Mouse (Mus musculus): ENCODE measurements around the gene Fam57b. TPM values are rescaled to one million over a fixed set of nuclear protein-coding genes. Genes with fewer than 3 reads are reported as not detected.
"Not testable (repeated sequence)": the region's sequence is repeated elsewhere in the genome, so short reads cannot be mapped to it uniquely, and the experiment has no call there.

Fam57b gene
- polyA plus RNA-seq, 1 experiment from 2014 or later: 0.74 TPM

DNA sequence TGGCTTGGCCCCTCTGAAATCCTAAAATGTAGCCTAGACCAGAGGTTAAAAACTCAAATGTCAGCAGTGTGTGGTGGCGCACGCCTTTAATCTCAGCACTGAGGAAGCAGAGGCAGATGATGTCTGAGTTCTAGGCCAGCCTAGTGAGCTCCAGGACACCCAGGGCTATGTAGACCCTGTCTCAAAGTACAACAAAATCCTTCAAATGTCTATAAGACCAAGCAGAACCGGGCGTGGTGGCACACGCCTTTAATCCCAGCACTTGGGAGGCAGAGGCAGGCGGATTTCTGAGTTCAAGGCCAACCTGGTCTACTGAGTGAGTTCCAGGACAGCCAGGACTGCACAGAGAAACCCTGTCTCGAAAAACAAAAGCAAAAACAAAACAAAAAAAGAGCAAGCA is 18.4 kb upstream of the Fam57b start:
- not testable (repeated sequence) for H3K9ac ChIP-seq; H3K27me3 ChIP-seq (replicated peaks); H3K9me3 ChIP-seq; H3K4me2 ChIP-seq; H3K36me3 ChIP-seq; H3K4me3 ChIP-seq (replicated peaks); ATAC-seq (ENCODE audit: insufficient read depth, low FRiP score, low read depth); H3K27ac ChIP-seq
- peaks cover 47% of the 10 kb centered on the region for H3K4me1 ChIP-seq
- WGBS: 86% methylated on average over 7 of the region's 7 CpGs

DNA sequence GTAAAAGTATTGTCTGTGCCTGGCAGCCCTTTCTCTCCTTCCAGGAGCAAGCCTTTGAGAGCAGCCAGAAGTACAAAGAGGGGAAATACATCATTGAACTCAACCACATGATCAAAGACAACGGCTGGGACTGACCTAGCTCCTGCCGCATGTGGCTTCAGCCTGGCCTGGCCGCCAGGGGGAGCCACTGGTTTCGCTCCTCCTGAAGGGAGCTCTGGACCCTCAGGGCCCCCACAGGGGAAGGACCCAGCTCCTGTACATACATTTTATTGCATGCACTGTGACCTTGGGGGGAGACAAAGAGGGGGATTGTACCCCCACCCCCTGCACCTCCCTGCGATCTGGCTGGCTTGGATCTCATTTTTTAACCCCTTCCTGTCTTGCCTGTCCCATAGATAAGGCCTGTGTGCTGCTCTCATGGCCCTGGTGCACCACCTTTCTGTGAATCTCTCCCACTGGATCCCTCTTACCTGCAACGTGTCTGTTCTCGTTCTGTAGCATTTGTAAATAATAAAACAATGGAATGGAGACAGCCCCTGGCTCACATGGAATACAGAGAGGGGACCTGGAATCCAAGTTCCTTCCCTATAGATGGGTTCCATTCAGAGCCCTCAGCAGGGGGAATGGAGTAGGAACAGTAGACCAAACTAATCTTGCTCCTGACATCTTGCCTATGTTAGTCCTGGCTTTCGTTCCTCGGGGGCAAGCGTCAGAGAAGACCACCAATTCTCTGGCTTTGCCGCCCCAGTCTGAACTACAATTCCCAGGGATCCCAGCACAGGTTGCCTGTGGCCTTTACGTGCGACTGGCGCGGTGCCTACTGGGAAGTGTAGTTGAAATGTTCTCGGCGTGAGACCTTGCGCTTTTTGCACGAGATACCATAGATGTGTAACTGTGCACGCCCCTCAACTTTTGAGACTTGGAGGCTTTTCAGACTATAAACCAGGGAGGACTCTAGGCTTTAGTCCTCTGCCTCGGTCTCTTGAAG is 17.2 kb upstream of the Fam57b start:
- under 1% methylated on average over 21 of the region's 21 CpGs for WGBS
- Histone ChIP-seq H3K4me1 (peaks cover 43% of the 10 kb centered on the region), H3K36me3 (peaks cover 10% of the 10 kb centered on the region; the same call in 1 of the 2 replicates), H3K9ac (peak overlapping the region; percentile 24), H3K9me3 (no peaks in the 10 kb centered on the region), H3K4me3 (replicated peaks) (peak overlapping the region; percentile 46), H3K4me2 (peak overlapping the region; percentile 89), H3K27ac (peak overlapping the region; percentile 60), H3K27me3 (replicated peaks) (no peaks in the 10 kb centered on the region)
- peak; percentile 57 for ATAC-seq (ENCODE audit: insufficient read depth, low FRiP score, low read depth)

DNA sequence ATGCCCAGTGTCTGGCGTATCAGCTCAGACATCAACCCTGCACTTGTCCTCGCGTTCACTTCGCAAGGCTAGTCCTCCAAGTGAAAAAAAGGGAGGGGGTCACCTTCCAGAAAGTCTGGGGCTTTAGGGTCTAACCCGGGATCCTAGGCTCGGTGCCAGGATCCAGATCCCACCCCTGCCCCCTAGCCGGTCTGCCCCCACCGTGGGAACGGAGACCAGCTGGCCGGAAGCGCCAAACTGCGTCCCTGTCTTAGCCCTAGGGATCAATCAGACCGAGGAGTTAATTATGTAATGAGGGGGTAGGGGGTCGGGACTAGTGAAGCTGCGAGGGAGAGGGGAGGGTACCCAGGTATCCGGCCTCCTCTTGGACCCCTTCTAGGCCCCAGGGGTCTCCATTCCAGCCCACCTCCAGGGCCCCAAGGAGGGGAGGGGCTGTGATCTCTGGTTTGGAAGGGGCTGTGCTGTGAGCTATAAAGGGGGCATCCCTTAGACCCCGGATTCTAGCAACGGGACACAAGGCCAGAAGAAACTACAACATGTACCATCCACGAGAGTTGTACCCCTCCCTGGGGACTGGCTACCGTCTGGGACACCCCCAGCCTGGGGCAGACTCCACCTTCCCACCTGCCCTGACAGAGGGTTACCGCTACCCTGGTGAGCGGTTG is 16.4 kb upstream of the Fam57b start, which contains the start of gene Tbx6:
Gene Tbx6, plus strand, starts transcription at position 513 of the 665 bp plus-strand sequence.
- Histone ChIP-seq H3K36me3 (peaks cover 18% of the 10 kb centered on the region), H3K4me3 (replicated peaks) (peak within 1 kb of the TSS; percentile 46), H3K4me1 (peaks cover 38% of the 10 kb centered on the region), H3K27me3 (replicated peaks) (no peaks in the 10 kb centered on the region), H3K9ac (peak within 1 kb of the TSS; percentile 24), H3K9me3 (no peaks in the 10 kb centered on the region), H3K4me2 (peak within 1 kb of the TSS; percentile 89), H3K27ac (peak within 1 kb of the TSS; percentile 60)
- 7% methylated on average over 22 of the region's 22 CpGs for WGBS
- ATAC-seq (ENCODE audit: insufficient read depth, low FRiP score, low read depth): no peak; the same call in 1 of the 2 replicates

DNA sequence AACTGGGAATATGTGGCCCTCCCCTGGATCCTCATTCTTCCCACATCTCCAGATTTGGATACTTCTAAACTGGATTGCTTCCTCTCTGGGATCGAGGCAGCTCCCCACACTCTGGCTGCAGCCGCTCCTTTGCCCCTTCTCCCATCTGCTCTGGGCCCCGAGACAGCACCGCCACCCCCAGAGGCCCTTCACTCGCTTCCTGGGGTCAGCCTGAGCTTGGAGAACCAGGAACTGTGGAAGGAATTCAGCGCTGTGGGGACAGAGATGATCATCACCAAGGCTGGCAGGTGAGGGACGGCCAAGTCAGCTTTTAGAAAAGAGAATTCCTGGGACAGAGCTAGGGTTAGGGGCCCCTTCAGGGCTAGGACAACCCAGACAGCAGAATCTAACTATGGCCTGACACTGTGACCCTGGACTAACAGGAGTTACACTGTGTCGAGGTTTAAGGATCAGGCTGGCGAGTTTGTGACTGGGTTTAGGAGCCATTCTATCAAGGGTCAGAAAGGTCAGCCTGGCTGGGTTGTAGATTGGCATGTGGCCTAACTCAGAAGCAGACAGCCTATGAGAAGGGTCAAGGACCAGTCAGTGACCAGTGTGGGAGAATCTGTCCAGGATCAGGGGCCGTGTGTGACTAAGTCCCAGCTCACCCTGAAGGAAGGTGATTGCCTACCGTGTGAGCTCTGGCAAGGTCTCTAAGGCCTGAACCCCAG is 15.7 kb upstream of the Fam57b start:
- Histone ChIP-seq H3K27me3 (replicated peaks) (no peaks in the 10 kb centered on the region), H3K4me2 (peak overlapping the region; percentile 89), H3K4me3 (replicated peaks) (peak overlapping the region; percentile 46; the same call in 1 of the 2 replicates), H3K9ac (no peak overlapping the region), H3K9me3 (no peaks in the 10 kb centered on the region), H3K27ac (peak overlapping the region; percentile 60; the same call in 1 of the 2 replicates), H3K36me3 (peaks cover 25% of the 10 kb centered on the region), H3K4me1 (peaks cover 33% of the 10 kb centered on the region)
- 34% methylated on average over 11 of the region's 11 CpGs for WGBS
- no peak for ATAC-seq (ENCODE audit: insufficient read depth, low FRiP score, low read depth)

DNA sequence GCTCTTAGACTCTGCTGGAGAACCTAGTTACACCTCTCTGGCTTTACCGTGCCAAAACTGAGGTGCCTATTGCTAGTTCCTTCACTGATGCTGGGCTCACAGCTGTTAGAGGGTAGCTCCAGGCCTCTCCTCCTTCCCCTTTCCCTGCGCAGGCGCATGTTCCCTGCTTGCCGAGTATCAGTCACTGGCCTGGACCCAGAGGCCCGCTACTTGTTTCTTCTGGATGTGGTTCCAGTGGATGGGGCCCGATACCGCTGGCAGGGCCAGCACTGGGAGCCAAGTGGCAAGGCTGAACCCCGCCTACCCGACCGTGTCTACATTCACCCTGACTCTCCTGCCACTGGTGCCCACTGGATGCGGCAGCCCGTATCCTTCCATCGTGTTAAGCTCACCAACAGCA is 14.8 kb upstream of the Fam57b start:
- no peaks in the 10 kb centered on the region for H3K27me3 ChIP-seq (replicated peaks)
- ATAC-seq (ENCODE audit: insufficient read depth, low FRiP score, low read depth): no peak
- H3K4me1 ChIP-seq: peaks cover 25% of the 10 kb centered on the region
- H3K27ac ChIP-seq: no peak overlapping the region
- no peak overlapping the region for H3K9ac ChIP-seq
- peaks cover 34% of the 10 kb centered on the region for H3K36me3 ChIP-seq
- no peak overlapping the region for H3K4me3 ChIP-seq (replicated peaks)
- WGBS: 73% methylated on average over 13 of the region's 13 CpGs
- no peaks in the 10 kb centered on the region for H3K9me3 ChIP-seq
- no peak overlapping the region for H3K4me2 ChIP-seq

DNA sequence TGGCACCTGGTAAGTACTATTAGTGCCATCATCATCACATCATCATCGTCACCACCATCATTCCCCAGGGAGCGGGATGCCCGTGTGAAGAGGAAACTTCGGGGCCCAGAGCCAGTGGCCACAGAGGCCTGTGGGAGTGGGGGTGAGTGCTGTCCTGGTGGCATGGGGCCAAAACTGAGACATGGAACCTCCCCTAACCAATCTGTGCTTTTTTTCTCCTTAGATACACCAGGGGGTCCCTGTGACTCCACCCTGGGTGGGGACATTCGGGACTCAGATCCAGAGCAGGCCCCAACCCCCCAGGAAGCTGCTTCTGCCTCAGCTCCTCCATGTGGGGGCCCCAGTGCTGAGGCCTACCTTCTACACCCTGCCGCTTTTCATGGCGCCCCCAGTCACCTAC is 13.0 kb upstream of the Fam57b start:
- no peak overlapping the region for H3K4me2 ChIP-seq
- H3K9me3 ChIP-seq: no peaks in the 10 kb centered on the region
- H3K4me1 ChIP-seq: peaks cover 21% of the 10 kb centered on the region
- no peak for ATAC-seq (ENCODE audit: insufficient read depth, low FRiP score, low read depth)
- WGBS: 87% methylated on average over 7 of the region's 7 CpGs
- H3K27ac ChIP-seq: no peak overlapping the region
- H3K27me3 ChIP-seq (replicated peaks): no peaks in the 10 kb centered on the region
- H3K4me3 ChIP-seq (replicated peaks): no peak overlapping the region
- no peak overlapping the region for H3K9ac ChIP-seq
- peaks cover 46% of the 10 kb centered on the region for H3K36me3 ChIP-seq

DNA sequence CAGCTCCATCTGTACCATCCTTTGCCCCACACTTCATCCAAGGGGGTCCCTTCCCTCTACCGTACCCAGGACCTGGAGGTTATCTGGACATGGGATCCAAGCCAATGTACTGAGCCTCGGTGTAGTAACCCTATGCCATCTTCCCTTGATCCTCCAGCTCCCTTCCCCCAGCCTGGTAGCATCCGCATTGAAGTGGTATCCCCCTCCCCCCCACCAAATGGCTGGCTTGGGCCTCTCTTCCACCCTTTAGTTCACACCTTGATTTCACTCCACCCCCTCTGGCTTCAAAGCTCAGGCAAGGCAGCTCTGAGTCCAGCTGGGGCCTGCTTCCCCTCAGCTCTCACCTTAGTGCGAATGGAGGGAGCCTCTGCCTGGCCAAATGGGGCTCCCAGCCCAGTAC is 12.4 kb upstream of the Fam57b start:
- H3K4me3 ChIP-seq (replicated peaks): no peak overlapping the region
- no peaks in the 10 kb centered on the region for H3K27me3 ChIP-seq (replicated peaks)
- peaks cover 17% of the 10 kb centered on the region for H3K4me1 ChIP-seq
- no peak overlapping the region for H3K9ac ChIP-seq
- WGBS: 63% methylated on average over 4 of the region's 4 CpGs
- H3K9me3 ChIP-seq: no peaks in the 10 kb centered on the region
- H3K4me2 ChIP-seq: no peak overlapping the region
- no peak for ATAC-seq (ENCODE audit: insufficient read depth, low FRiP score, low read depth)
- no peak overlapping the region for H3K27ac ChIP-seq
- peaks cover 46% of the 10 kb centered on the region for H3K36me3 ChIP-seq

DNA sequence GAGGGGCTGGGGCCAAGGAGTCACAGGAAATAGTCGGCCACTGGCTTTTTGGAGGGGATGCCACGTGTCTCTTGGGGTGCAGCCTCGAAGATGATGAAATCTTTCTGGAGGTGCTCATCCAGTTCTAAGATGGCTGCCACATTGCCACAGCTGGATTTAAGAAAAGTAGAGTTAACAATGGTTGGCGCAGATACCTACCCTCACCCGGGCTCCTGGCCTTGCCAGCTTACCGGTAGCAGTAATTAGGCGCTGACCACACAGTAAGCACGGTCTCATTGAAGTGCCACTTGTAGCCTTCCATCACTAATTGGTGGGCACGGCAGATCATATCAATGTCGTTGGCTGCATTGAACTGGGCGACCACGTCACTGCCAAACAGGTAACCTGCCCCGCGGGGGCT is 11.3 kb upstream of the Fam57b start:
- H3K27ac ChIP-seq: no peak overlapping the region
- H3K27me3 ChIP-seq (replicated peaks): no peaks in the 10 kb centered on the region
- WGBS: 90% methylated on average over 14 of the region's 14 CpGs
- no peak overlapping the region for H3K4me3 ChIP-seq (replicated peaks)
- H3K4me2 ChIP-seq: no peak overlapping the region
- no peak overlapping the region for H3K9ac ChIP-seq
- ATAC-seq (ENCODE audit: insufficient read depth, low FRiP score, low read depth): no peak
- no peaks in the 10 kb centered on the region for H3K9me3 ChIP-seq
- H3K36me3 ChIP-seq: peaks cover 46% of the 10 kb centered on the region
- peaks cover 14% of the 10 kb centered on the region; the same call in 1 of the 2 replicates for H3K4me1 ChIP-seq

DNA sequence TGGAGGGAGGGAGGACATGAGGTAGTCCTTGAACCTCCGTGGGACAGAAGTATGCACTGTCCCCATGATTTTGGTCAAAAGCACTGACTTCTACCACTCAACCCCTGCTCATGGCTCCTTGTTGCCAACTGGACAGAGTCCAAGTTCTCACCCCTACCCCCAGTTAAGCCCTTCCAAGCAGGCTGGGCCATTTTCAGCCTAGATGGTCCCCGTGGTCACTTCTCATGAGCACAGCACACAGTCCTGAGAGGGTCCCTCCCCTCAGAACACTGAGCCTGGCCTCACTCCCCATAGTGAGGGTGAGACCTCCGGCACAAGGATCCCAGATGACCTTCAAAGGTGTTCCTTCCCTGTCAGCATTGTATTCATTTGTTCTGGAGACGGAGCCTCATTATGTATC is 8.3 kb upstream of the Fam57b start:
- no peaks in the 10 kb centered on the region for H3K9me3 ChIP-seq
- no peak overlapping the region for H3K9ac ChIP-seq
- H3K4me1 ChIP-seq: peaks cover 8% of the 10 kb centered on the region; the same call in 1 of the 2 replicates
- no peak overlapping the region for H3K4me3 ChIP-seq (replicated peaks)
- 87% methylated on average over 4 of the region's 4 CpGs for WGBS
- no peak overlapping the region for H3K27ac ChIP-seq
- peaks cover 42% of the 10 kb centered on the region for H3K36me3 ChIP-seq
- H3K27me3 ChIP-seq (replicated peaks): no peaks in the 10 kb centered on the region
- ATAC-seq (ENCODE audit: insufficient read depth, low FRiP score, low read depth): no peak
- H3K4me2 ChIP-seq: no peak overlapping the region

DNA sequence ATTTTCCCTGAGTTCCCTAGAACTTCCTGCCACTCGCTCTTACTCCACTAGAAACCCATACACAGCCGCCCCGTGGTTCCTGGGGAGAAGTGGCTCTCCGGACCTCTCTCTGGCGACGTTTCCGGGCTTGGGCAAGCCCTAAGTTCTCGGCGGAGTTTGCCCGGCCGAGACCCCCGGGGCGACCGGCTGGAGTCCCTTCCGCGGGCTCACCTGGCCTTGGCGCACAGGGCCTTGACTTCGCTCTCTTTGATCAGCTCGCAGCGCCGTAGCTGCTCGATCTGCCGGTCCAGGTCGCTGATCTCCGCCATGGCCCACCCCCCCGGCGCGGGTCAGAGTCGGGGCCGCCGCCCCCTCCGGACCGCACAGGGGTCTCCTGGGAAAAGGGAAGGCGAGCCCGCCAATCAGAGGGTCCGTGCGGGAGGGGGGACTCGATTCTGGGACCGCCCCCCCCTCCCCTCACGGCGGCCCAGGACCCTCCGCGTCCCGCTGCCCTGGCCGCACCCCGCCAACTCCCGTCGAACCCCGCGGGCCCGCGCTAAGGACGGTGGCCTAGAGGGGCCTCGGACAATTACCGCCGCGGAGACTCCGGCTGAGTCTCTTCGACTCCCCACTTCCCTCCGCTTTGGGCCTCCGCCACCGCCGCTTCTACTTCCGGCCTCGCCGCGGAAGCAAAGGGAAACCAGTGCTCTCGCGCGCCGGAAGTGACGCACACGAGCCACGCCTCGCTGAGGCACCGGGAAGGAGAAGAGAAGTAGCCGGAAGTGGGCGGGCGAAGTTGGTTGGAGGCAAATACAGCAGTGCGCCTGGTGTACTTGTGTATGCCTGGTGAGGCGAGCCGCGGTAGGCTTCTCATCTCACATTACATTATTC is 5.4 kb upstream of the Fam57b start, which contains the start of gene Ppp4c:
Gene Ppp4c, minus strand, starts transcription at position 646 of the 870 bp plus-strand sequence.
- H3K4me1 ChIP-seq: peaks cover 17% of the 10 kb centered on the region
- no peaks in the 10 kb centered on the region for H3K27me3 ChIP-seq (replicated peaks)
- under 1% methylated on average over 81 of the region's 83 CpGs for WGBS
- peak; percentile 93 for ATAC-seq (ENCODE audit: insufficient read depth, low FRiP score, low read depth)
- peak within 1 kb of the TSS; percentile 60 for H3K4me2 ChIP-seq
- H3K9me3 ChIP-seq: no peaks in the 10 kb centered on the region
- H3K4me3 ChIP-seq (replicated peaks): peak within 1 kb of the TSS; percentile 74
- H3K36me3 ChIP-seq: peaks cover 45% of the 10 kb centered on the region
- H3K9ac ChIP-seq: peak within 1 kb of the TSS; percentile 89
- H3K27ac ChIP-seq: peak within 1 kb of the TSS; percentile 97
